Mouse (Mus musculus): ENCODE data around the gene Pglyrp2. TPM values are rescaled to one million over a fixed set of nuclear protein-coding genes. Genes with fewer than 3 reads are reported as not detected.

Pglyrp2 gene
- polyA plus RNA-seq, 1 experiment, result 3.9 TPM

- TF ChIP-seq POLR2A (IDR thresholded peaks at IDR 0.05; ENCODE audit: borderline replicate concordance, extremely low read depth, low read depth, low read length) (no peak), CTCF (IDR thresholded peaks at IDR 0.05; ENCODE audit: insufficient read depth, low read length) (no peak)
- Histone ChIP-seq H3K4me3 (replicated peaks; ENCODE audit: extremely low read depth, low read depth, low read length) (no peak overlapping the region), H3K4me1 (ENCODE audit: control insufficient read depth, insufficient read depth, low read length) (no peaks in the 10 kb centered on the region; the same call in none of the 2 replicates)
- 44% methylated on average over 7 of the region's 7 CpGs for WGBS
- DNase-seq, result no peak
Measured at GRCm38 (mm10) chr17:32387986-32388369, 36.0 kb downstream of the Pglyrp2 start.

GRCm38 (mm10) chr17:32386659-32387432 lies 37.1 kb downstream of the Pglyrp2 start:
- TF ChIP-seq POLR2A (IDR thresholded peaks at IDR 0.05; ENCODE audit: borderline replicate concordance, extremely low read depth, low read depth, low read length), result no peak
- TF ChIP-seq CTCF (IDR thresholded peaks at IDR 0.05; ENCODE audit: insufficient read depth, low read length), result peak; percentile 61
- WGBS, result 68% methylated on average over 9 of the region's 9 CpGs
- peak; percentile 42 for DNase-seq
- Histone ChIP-seq H3K4me1 (ENCODE audit: control insufficient read depth, insufficient read depth, low read length) (no peaks in the 10 kb centered on the region; the same call in none of the 2 replicates), H3K4me3 (replicated peaks; ENCODE audit: extremely low read depth, low read depth, low read length) (no peak overlapping the region)

DNA sequence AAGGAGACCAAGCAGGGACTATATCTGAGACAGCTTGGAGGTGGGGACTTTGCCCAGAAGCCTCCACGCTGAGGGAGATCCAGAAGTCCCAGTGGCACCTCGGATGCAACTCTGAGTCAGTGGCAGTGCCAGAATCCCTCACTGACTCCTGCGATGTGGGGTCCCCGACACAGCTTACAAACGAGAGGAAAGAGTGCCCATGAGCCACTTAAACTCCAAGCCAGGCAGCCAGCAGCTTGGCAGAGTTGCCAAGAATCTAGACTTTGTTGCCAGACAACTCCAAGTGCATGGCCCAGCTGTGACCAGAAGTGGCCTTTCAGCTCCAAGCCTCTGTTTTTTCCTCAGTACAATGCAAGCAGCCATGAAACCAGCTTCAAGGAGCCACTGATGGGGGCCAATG lies 40.3 kb downstream of the Pglyrp2 start:
- no peak for DNase-seq

GRCm38 (mm10) chr17:32382576-32382975 lies 41.4 kb downstream of the Pglyrp2 start:
- Histone ChIP-seq H3K4me3 (replicated peaks; ENCODE audit: extremely low read depth, low read depth, low read length) (no peak overlapping the region), H3K4me1 (ENCODE audit: control insufficient read depth, insufficient read depth, low read length) (no peaks in the 10 kb centered on the region)
- DNase-seq, result no peak
- 89% methylated on average over 7 of the region's 7 CpGs for WGBS
- TF ChIP-seq POLR2A (IDR thresholded peaks at IDR 0.05; ENCODE audit: borderline replicate concordance, extremely low read depth, low read depth, low read length) (no peak), CTCF (IDR thresholded peaks at IDR 0.05; ENCODE audit: insufficient read depth, low read length) (no peak)

More for the DNA sequence above, 40.3 kb downstream of the Pglyrp2 start:
- Histone ChIP-seq H3K4me1 (ENCODE audit: control insufficient read depth, insufficient read depth, low read length) (no peaks in the 10 kb centered on the region; the same call in 1 of the 2 replicates), H3K4me3 (replicated peaks; ENCODE audit: extremely low read depth, low read depth, low read length) (no peak overlapping the region)
- TF ChIP-seq POLR2A (IDR thresholded peaks at IDR 0.05; ENCODE audit: borderline replicate concordance, extremely low read depth, low read depth, low read length) (no peak), CTCF (IDR thresholded peaks at IDR 0.05; ENCODE audit: insufficient read depth, low read length) (no peak)
- WGBS, result 63% methylated on average over 5 of the region's 5 CpGs

GRCm38 (mm10) chr17:32378786-32379185 lies 45.2 kb downstream of the Pglyrp2 start:
- Histone ChIP-seq H3K4me1 (ENCODE audit: control insufficient read depth, insufficient read depth, low read length) (no peaks in the 10 kb centered on the region), H3K4me3 (replicated peaks; ENCODE audit: extremely low read depth, low read depth, low read length) (no peak overlapping the region)
- no peak for DNase-seq
- TF ChIP-seq CTCF (IDR thresholded peaks at IDR 0.05; ENCODE audit: insufficient read depth, low read length), result no peak
- TF ChIP-seq POLR2A (IDR thresholded peaks at IDR 0.05; ENCODE audit: borderline replicate concordance, extremely low read depth, low read depth, low read length), result no peak
- 71% methylated on average over 2 of the region's 2 CpGs for WGBS

DNA sequence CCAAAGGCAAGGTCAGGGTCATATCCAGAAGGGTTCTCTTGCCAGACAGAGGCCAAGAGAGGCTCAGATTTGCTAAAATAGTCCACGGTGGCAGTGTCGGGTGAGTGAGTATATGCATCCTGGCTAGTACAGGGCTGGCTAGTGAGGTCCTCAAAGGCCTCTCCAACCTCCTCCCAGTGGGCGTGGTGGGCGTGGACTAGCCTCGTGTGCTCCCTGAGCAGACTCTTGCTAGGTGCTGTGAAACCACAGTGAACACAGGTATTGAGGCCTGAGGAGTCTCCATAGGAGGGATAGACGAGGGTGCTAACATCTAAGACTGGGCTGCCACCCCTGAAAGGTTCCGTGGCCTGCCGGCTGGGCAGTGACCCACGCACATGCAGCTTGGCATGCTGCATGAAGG lies 46.8 kb downstream of the Pglyrp2 start:
- Histone ChIP-seq H3K4me1 (ENCODE audit: control insufficient read depth, insufficient read depth, low read length) (no peaks in the 10 kb centered on the region), H3K4me3 (replicated peaks; ENCODE audit: extremely low read depth, low read depth, low read length) (no peak overlapping the region)
- TF ChIP-seq CTCF (IDR thresholded peaks at IDR 0.05; ENCODE audit: insufficient read depth, low read length) (no peak), POLR2A (IDR thresholded peaks at IDR 0.05; ENCODE audit: borderline replicate concordance, extremely low read depth, low read depth, low read length) (no peak)
- WGBS, result 66% methylated on average over 9 of the region's 9 CpGs
- DNase-seq, result no peak

GRCm38 (mm10) chr17:32376475-32376874 lies 47.5 kb downstream of the Pglyrp2 start:
- no peaks in the 10 kb centered on the region for H3K4me1 ChIP-seq (ENCODE audit: control insufficient read depth, insufficient read depth, low read length)
- no peak for DNase-seq
- H3K4me3 ChIP-seq (replicated peaks; ENCODE audit: extremely low read depth, low read depth, low read length), result no peak overlapping the region
- 86% methylated on average over 15 of the region's 15 CpGs for WGBS
- TF ChIP-seq CTCF (IDR thresholded peaks at IDR 0.05; ENCODE audit: insufficient read depth, low read length) (no peak), POLR2A (IDR thresholded peaks at IDR 0.05; ENCODE audit: borderline replicate concordance, extremely low read depth, low read depth, low read length) (no peak)

- Histone ChIP-seq H3K4me3 (replicated peaks; ENCODE audit: extremely low read depth, low read depth, low read length) (peak overlapping the region; percentile 27), H3K4me1 (ENCODE audit: control insufficient read depth, insufficient read depth, low read length) (no peaks in the 10 kb centered on the region)
- no peak for TF ChIP-seq POLR2A (IDR thresholded peaks at IDR 0.05; ENCODE audit: borderline replicate concordance, extremely low read depth, low read depth, low read length)
- no peak for TF ChIP-seq CTCF (IDR thresholded peaks at IDR 0.05; ENCODE audit: insufficient read depth, low read length)
- 21% methylated on average over 13 of the region's 17 CpGs for WGBS
- no peak for DNase-seq
Measured at GRCm38 (mm10) chr17:32368991-32369578, 54.9 kb downstream of the Pglyrp2 start.

DNA sequence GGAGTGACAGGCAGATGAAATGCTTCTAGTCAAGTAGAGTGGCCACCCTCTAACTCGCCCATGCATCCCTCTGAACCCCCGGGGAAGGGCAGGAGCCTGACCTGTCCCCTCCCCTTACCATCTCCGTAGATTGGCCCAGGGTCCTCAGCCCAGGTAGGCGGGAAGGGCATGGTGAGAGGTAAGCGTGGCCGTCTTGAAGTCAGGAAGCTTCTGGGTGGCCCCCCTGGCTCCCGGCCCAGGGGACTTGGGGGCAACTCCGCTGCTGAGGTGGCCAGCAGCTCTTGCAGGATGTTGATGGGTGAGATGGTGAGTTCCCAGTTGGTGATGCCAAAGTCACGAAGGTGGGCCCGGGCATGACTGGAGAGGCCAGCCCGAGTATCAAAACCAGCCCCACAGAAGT lies 56.3 kb downstream of the Pglyrp2 start:
- H3K4me1 ChIP-seq (ENCODE audit: control insufficient read depth, insufficient read depth, low read length), result peaks cover 6% of the 10 kb centered on the region; the same call in 1 of the 2 replicates
- TF ChIP-seq POLR2A (IDR thresholded peaks at IDR 0.05; ENCODE audit: borderline replicate concordance, extremely low read depth, low read depth, low read length) (no peak), CTCF (IDR thresholded peaks at IDR 0.05; ENCODE audit: insufficient read depth, low read length) (no peak)
- no peak for DNase-seq
- WGBS, result 86% methylated on average over 11 of the region's 11 CpGs
- no peak overlapping the region for H3K4me3 ChIP-seq (replicated peaks; ENCODE audit: extremely low read depth, low read depth, low read length)

DNA sequence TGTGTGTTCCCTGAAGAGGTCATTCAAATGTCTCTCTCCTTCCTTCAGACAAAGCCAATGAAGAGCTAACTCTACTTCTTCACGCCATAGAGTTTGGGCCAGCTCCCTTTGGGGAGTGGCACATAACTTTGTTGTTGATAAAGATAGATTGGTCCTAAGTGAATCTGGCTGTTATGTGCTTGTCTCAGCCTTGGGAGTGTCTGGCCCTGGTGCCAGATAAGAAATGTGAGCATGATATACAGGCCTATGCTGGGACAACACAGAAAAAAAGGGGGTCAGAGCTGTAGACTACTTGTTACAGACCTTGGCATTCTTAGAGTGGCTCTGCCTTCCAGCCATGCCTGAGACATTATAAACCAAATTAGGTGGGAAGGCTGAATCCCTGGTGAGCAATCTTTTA lies 58.7 kb downstream of the Pglyrp2 start:
- no peak for TF ChIP-seq CTCF (IDR thresholded peaks at IDR 0.05; ENCODE audit: insufficient read depth, low read length)
- no peak overlapping the region for H3K4me3 ChIP-seq (replicated peaks; ENCODE audit: extremely low read depth, low read depth, low read length)
- WGBS, result 53% methylated on average over 1 of the region's 1 CpGs
- H3K4me1 ChIP-seq (ENCODE audit: control insufficient read depth, insufficient read depth, low read length), result peaks cover 7% of the 10 kb centered on the region; the same call in 1 of the 2 replicates
- DNase-seq, result no peak
